Mouse (Mus musculus): ENCODE measurements at regions not wholly inside any gene's neighbourhood (a gene's known extent, or its start where the extent isn't known, plus 50 kb on each side); places are given as distances from the start of the nearest gene placed in this dataset.

DNA sequence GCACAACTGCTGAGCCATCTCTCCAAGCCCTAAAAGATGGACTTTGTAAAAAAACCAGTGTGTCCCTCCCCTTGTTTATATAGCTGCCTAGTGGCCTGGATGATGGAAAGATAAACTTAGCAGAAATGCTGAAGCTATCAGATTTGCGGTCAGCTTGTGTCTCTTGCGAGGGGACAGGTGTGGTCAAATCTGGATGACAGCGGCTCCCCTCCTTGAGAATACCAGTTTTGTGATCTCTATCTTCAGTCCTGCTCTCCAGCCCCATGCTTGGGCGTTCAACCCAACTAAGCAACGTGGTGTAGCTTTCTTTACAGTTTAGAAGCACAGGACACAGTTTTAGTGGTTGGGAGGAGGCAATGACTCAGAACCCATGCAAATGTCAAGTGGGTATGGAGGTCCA lies 274.7 kb downstream of the Hhipl2 start:
- no peaks in the 10 kb centered on the region for H3K36me3 ChIP-seq (ENCODE audit: control insufficient read depth, insufficient read depth, low read length)
- TF ChIP-seq CTCF (IDR thresholded peaks at IDR 0.05; ENCODE audit: extremely low read depth, insufficient read length, insufficient replicate concordance, low read depth, low read length) (no peak), POLR2A (IDR thresholded peaks at IDR 0.05; ENCODE audit: low read depth, low read length) (no peak)
- 73% methylated on average over 5 of the region's 5 CpGs for WGBS
- H3K27me3 ChIP-seq (ENCODE audit: control insufficient read depth, insufficient read depth, low read length): no peaks in the 10 kb centered on the region
- H3K4me3 ChIP-seq (ENCODE audit: low read depth, low read length): no peak overlapping the region
- H3K4me1 ChIP-seq (ENCODE audit: control insufficient read depth, insufficient read depth, insufficient read length, low read length): no peaks in the 10 kb centered on the region
- no peak overlapping the region for H3K27ac ChIP-seq (ENCODE audit: insufficient read depth, low read depth, low read length)

DNA sequence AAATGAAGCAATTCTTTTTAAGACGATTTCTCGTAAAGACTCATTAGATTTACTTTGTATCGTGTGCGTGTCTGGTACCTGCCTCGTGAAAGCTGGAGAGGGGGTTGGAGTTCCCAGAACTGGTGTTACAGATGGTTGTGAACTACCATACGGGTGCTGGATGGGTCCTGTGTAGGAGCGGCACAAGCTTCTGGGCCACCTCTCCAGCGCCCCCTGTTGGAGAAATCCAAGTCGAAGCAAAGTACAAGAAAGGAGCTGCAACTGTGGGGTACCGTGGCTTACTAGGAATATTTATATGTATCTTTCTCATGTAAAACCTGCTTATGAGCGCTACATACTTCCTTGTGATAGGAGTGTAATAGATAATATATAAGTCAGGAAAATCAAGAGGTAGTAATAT lies 281.3 kb downstream of the Hhipl2 start:
- Histone ChIP-seq H3K4me1 (ENCODE audit: control insufficient read depth, insufficient read depth, insufficient read length, low read length) (no peaks in the 10 kb centered on the region), H3K27ac (ENCODE audit: insufficient read depth, low read depth, low read length) (no peak overlapping the region), H3K27me3 (ENCODE audit: control insufficient read depth, insufficient read depth, low read length) (no peaks in the 10 kb centered on the region), H3K36me3 (ENCODE audit: control insufficient read depth, insufficient read depth, low read length) (no peaks in the 10 kb centered on the region), H3K4me3 (ENCODE audit: low read depth, low read length) (no peak overlapping the region)
- WGBS: 76% methylated on average over 11 of the region's 11 CpGs
- peak; percentile 53; the same call in 1 of the 2 replicates for TF ChIP-seq CTCF (IDR thresholded peaks at IDR 0.05; ENCODE audit: extremely low read depth, insufficient read length, insufficient replicate concordance, low read depth, low read length)
- TF ChIP-seq POLR2A (IDR thresholded peaks at IDR 0.05; ENCODE audit: low read depth, low read length): no peak

DNA sequence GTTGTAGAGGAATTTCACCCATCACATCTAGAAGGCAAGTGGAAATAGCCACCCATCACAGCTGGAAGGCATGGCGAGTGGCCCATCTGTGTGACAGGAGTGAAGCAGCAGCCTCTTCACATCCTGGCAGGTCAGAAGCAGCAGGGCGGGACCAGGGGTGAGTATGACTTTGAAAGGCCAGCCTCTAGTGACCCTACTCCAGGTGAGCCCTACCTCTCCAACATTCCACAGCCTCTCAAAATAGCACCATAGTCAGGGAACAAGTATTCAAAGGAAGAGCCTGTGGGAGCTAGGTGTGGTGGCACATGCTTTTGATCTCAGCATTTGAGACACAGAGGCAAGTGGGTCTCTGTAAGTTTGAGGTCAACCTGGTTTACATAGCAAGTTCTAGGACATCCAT lies 284.9 kb downstream of the Hhipl2 start:
- 90% methylated on average over 2 of the region's 2 CpGs for WGBS
- TF ChIP-seq CTCF (IDR thresholded peaks at IDR 0.05; ENCODE audit: extremely low read depth, insufficient read length, insufficient replicate concordance, low read depth, low read length): no peak
- Histone ChIP-seq H3K27me3 (ENCODE audit: control insufficient read depth, insufficient read depth, low read length) (no peaks in the 10 kb centered on the region), H3K4me1 (ENCODE audit: control insufficient read depth, insufficient read depth, insufficient read length, low read length) (no peaks in the 10 kb centered on the region), H3K27ac (ENCODE audit: insufficient read depth, low read depth, low read length) (no peak overlapping the region), H3K36me3 (ENCODE audit: control insufficient read depth, insufficient read depth, low read length) (no peaks in the 10 kb centered on the region), H3K4me3 (ENCODE audit: low read depth, low read length) (no peak overlapping the region)

DNA sequence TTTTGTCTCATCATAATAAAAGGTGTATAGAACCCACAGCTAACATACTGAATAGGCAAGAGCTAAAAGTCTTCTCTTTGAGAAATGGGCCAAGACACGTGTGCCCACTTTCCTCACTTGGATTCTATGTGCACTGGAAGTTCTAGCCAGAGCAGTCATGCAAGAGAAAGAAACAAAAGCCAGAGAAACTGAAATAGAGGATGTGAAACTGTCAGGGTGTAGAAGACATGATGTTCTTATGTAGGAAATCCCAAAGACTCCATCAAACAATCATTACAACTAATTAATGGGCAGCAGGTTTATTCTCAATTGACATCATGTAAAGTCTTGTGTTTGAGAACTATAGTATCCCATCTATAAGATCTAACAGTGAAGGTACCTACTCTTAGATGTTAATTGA lies 294.9 kb downstream of the Hhipl2 start:
- no peaks in the 10 kb centered on the region for H3K36me3 ChIP-seq (ENCODE audit: control insufficient read depth, insufficient read depth, low read length)
- TF ChIP-seq CTCF (IDR thresholded peaks at IDR 0.05; ENCODE audit: extremely low read depth, insufficient read length, insufficient replicate concordance, low read depth, low read length) (no peak), POLR2A (IDR thresholded peaks at IDR 0.05; ENCODE audit: low read depth, low read length) (no peak)
- H3K27ac ChIP-seq (ENCODE audit: insufficient read depth, low read depth, low read length): no peak overlapping the region
- H3K4me3 ChIP-seq (ENCODE audit: low read depth, low read length): no peak overlapping the region
- 66% methylated on average over 1 of the region's 1 CpGs for WGBS
- no peaks in the 10 kb centered on the region for H3K4me1 ChIP-seq (ENCODE audit: control insufficient read depth, insufficient read depth, insufficient read length, low read length)
- H3K27me3 ChIP-seq (ENCODE audit: control insufficient read depth, insufficient read depth, low read length): no peaks in the 10 kb centered on the region

DNA sequence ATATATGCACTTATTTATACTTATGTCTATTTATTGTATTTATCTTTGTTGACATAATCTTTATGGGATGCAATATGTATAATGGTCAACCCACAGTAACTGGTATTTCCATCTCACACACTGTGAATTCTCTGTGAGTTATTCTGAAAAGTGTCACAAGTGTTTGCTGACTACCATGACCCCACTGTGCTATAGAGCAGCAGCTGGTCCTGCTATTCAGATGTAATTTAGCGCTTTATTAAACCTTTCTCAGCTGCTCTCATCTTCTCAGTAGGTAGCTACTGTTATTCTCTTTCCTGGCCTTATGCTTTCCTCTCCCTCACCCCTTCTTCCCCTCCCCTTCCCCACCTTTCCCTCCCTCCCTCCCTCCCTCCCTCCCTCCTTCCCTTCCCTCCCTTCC lies 296.0 kb upstream of the Dusp10 start:
- no peak overlapping the region for H3K27ac ChIP-seq (ENCODE audit: insufficient read depth, low read depth, low read length)
- WGBS: 81% methylated on average over 1 of the region's 1 CpGs
- no peak for TF ChIP-seq CTCF (IDR thresholded peaks at IDR 0.05; ENCODE audit: extremely low read depth, insufficient read length, insufficient replicate concordance, low read depth, low read length)
- TF ChIP-seq POLR2A (IDR thresholded peaks at IDR 0.05; ENCODE audit: low read depth, low read length): no peak
- H3K27me3 ChIP-seq (ENCODE audit: control insufficient read depth, insufficient read depth, low read length): no peaks in the 10 kb centered on the region
- H3K36me3 ChIP-seq (ENCODE audit: control insufficient read depth, insufficient read depth, low read length): no peaks in the 10 kb centered on the region
- H3K4me3 ChIP-seq (ENCODE audit: low read depth, low read length): no peak overlapping the region
- no peaks in the 10 kb centered on the region for H3K4me1 ChIP-seq (ENCODE audit: control insufficient read depth, insufficient read depth, insufficient read length, low read length)

DNA sequence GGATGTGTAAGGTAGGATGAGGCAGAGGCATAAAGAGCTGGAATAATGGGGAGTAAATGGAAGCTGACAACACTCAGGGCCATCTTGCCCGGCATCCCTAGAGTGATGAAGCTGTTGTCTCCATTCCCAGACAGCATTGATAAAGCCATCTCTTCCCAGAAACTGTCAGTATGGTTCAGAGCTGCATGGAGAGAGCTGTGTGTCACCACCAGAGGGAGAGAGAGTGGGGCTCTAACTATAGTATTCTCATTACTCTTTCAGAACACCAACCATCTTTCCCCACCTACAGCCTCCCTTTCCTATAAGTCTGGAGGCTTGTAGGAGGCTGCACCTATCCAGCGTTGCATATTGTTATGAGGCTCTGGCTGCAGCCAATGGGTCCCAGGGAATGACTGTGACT lies 264.0 kb upstream of the Dusp10 start:
- 81% methylated on average over 2 of the region's 2 CpGs for WGBS
- no peaks in the 10 kb centered on the region for H3K36me3 ChIP-seq (ENCODE audit: control insufficient read depth, insufficient read depth, low read length)
- no peaks in the 10 kb centered on the region for H3K4me1 ChIP-seq (ENCODE audit: control insufficient read depth, insufficient read depth, insufficient read length, low read length)
- no peak overlapping the region for H3K4me3 ChIP-seq (ENCODE audit: low read depth, low read length)
- no peak for TF ChIP-seq POLR2A (IDR thresholded peaks at IDR 0.05; ENCODE audit: low read depth, low read length)
- TF ChIP-seq CTCF (IDR thresholded peaks at IDR 0.05; ENCODE audit: extremely low read depth, insufficient read length, insufficient replicate concordance, low read depth, low read length): no peak
- H3K27ac ChIP-seq (ENCODE audit: insufficient read depth, low read depth, low read length): no peak overlapping the region
- H3K27me3 ChIP-seq (ENCODE audit: control insufficient read depth, insufficient read depth, low read length): no peaks in the 10 kb centered on the region

DNA sequence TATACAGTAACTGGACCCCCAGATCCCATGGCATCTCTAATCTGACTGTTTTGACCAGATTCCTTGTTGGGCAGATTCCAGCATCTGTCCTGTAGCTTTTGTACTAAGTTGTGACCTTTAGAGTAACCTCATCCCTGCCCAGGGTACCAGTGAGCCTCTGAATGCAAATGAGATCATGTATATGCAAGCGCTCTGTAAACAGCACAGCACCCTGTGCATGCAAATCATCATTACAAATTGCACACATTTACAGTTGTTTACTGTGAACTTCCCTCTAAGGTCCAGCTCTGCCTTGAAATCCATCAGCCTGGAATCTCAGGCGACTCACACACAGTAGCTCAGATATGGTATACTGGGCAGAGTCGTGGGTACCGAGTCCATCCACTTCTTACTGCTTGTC lies 258.6 kb upstream of the Dusp10 start:
- Histone ChIP-seq H3K4me1 (ENCODE audit: control insufficient read depth, insufficient read depth, insufficient read length, low read length) (no peaks in the 10 kb centered on the region), H3K27ac (ENCODE audit: insufficient read depth, low read depth, low read length) (no peak overlapping the region), H3K36me3 (ENCODE audit: control insufficient read depth, insufficient read depth, low read length) (no peaks in the 10 kb centered on the region), H3K27me3 (ENCODE audit: control insufficient read depth, insufficient read depth, low read length) (no peaks in the 10 kb centered on the region), H3K4me3 (ENCODE audit: low read depth, low read length) (no peak overlapping the region)
- 79% methylated on average over 4 of the region's 4 CpGs for WGBS
- TF ChIP-seq POLR2A (IDR thresholded peaks at IDR 0.05; ENCODE audit: low read depth, low read length): no peak
- no peak for TF ChIP-seq CTCF (IDR thresholded peaks at IDR 0.05; ENCODE audit: extremely low read depth, insufficient read length, insufficient replicate concordance, low read depth, low read length)

DNA sequence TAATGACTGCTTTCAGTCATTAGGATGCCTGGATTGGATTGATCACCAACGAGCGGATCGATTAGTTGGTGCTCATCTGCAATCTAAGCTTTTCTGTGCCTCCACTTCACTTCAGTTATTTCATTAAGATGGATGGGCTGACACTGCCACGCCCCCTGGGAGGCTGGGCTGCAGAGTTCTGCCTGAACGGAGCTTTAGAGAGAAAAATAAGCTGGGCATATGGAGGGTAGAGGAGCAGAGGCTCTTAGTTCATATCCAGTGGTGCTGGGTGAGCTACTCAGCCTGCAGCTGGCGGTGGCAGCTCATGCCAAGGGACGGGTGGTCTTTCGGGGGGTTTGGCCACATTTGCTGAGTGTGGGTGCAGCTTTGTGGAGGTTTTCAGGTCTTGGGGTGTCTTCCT lies 256.4 kb upstream of the Dusp10 start:
- Histone ChIP-seq H3K36me3 (ENCODE audit: control insufficient read depth, insufficient read depth, low read length) (no peaks in the 10 kb centered on the region), H3K4me1 (ENCODE audit: control insufficient read depth, insufficient read depth, insufficient read length, low read length) (no peaks in the 10 kb centered on the region), H3K27ac (ENCODE audit: insufficient read depth, low read depth, low read length) (no peak overlapping the region), H3K27me3 (ENCODE audit: control insufficient read depth, insufficient read depth, low read length) (no peaks in the 10 kb centered on the region), H3K4me3 (ENCODE audit: low read depth, low read length) (no peak overlapping the region)
- WGBS: 76% methylated on average over 8 of the region's 8 CpGs
- TF ChIP-seq CTCF (IDR thresholded peaks at IDR 0.05; ENCODE audit: extremely low read depth, insufficient read length, insufficient replicate concordance, low read depth, low read length): no peak
- no peak for TF ChIP-seq POLR2A (IDR thresholded peaks at IDR 0.05; ENCODE audit: low read depth, low read length)
